ENCODE assay signal across 20 mouse cellular contexts in genomic region chr12:13167116-13167515, GRCm38 (mm10).
A peak's percentile ranks its signal among the peaks of the same experiment; 100 is the strongest.
DNase-seq lines count a peak whose midpoint lies in the region; ATAC-seq and TF ChIP-seq lines count a peak whose summit lies in the region.
"Had no signal": no experiment of that assay in that cellular context is flagged by ENCODE, and none has a peak within 500 bp of the region (broad histone marks: within the 10 kb centered on the region; RNA-seq: fewer than 3 reads in every experiment).

No protein-coding gene starts in this region.

- ATAC-seq in hindbrain, embryonic 16.5 days: peak; percentile 40; the same call in 1 of the 2 replicates
- no peak for ATAC-seq in hindbrain, embryonic 13.5 days (ENCODE audit: low FRiP score)
- ATAC-seq in liver, postnatal 0 days: no peak
- no peak for ATAC-seq in forebrain, embryonic 11.5 days (replicated peaks; ENCODE audit: low FRiP score)
- ATAC-seq: intestine, postnatal 0 days; midbrain, embryonic 15.5 days had no signal

- H3K9me3 ChIP-seq in hindbrain, embryonic 16.5 days (ENCODE audit: control insufficient read depth, low read length): no peaks in the 10 kb centered on the region
- H3K9me3 ChIP-seq in hindbrain, embryonic 13.5 days: no peaks in the 10 kb centered on the region
- H3K9me3 ChIP-seq in liver, postnatal 0 days (ENCODE audit: low read length): no peaks in the 10 kb centered on the region
- H3K9me3 ChIP-seq in forebrain, embryonic 11.5 days (ENCODE audit: control insufficient read depth, low read length): no peaks in the 10 kb centered on the region
- H3K9me3 ChIP-seq: embryonic facial prominence, embryonic 15.5 days; forebrain, embryonic 10.5 days; limb, embryonic 12.5 days; liver, embryonic 13.5 days; midbrain, embryonic 15.5 days had no signal

- WGBS in hindbrain, embryonic 16.5 days: 76% methylated on average over 5 of the region's 5 CpGs
- 73% methylated on average over 5 of the region's 5 CpGs for WGBS in hindbrain, embryonic 13.5 days
- 43% methylated on average over 5 of the region's 5 CpGs for WGBS in olfactory bulb, adult 2 months
- 75% methylated on average over 5 of the region's 5 CpGs for WGBS in liver, postnatal 0 days (ENCODE audit: insufficient replicate concordance)
- WGBS in forebrain, embryonic 11.5 days: 86% methylated on average over 5 of the region's 5 CpGs

- TF ChIP-seq EP300 in liver, postnatal 0 days (IDR thresholded peaks at IDR 0.05; ENCODE audit: low read depth): no peak

- TF ChIP-seq POLR2A in olfactory bulb, adult 2 months (IDR thresholded peaks at IDR 0.05; ENCODE audit: insufficient read depth, low read depth, low read length): no peak

- H3K4me1 ChIP-seq in hindbrain, embryonic 16.5 days (ENCODE audit: control insufficient read depth, insufficient read depth, low read depth, low read length): no peaks in the 10 kb centered on the region
- H3K4me1 ChIP-seq in hindbrain, embryonic 13.5 days (replicated peaks): no peaks in the 10 kb centered on the region
- H3K4me1 ChIP-seq in olfactory bulb, adult 2 months (ENCODE audit: control insufficient read depth, insufficient read depth, low read length): peaks cover 2% of the 10 kb centered on the region; the same call in 1 of the 2 replicates
- no peaks in the 10 kb centered on the region for H3K4me1 ChIP-seq in liver, postnatal 0 days (ENCODE audit: insufficient read depth)
- H3K4me1 ChIP-seq in forebrain, embryonic 11.5 days (replicated peaks; ENCODE audit: control insufficient read depth, insufficient read depth, low read length): no peaks in the 10 kb centered on the region
- H3K4me1 ChIP-seq: embryonic facial prominence, embryonic 15.5 days; forebrain, embryonic 10.5 days; limb, embryonic 12.5 days; liver, embryonic 13.5 days; midbrain, embryonic 15.5 days had no signal

- no peak overlapping the region for H3K9ac ChIP-seq in hindbrain, embryonic 16.5 days (ENCODE audit: low read depth, low read length)
- no peak overlapping the region for H3K9ac ChIP-seq in hindbrain, embryonic 13.5 days
- H3K9ac ChIP-seq in liver, postnatal 0 days (replicated peaks): no peak overlapping the region
- no peak overlapping the region for H3K9ac ChIP-seq in forebrain, embryonic 11.5 days (ENCODE audit: low read length)
- H3K9ac ChIP-seq: embryonic facial prominence, embryonic 15.5 days; limb, embryonic 12.5 days; liver, embryonic 13.5 days; midbrain, embryonic 15.5 days had no signal

- no peak overlapping the region for H3K4me3 ChIP-seq in hindbrain, embryonic 16.5 days (ENCODE audit: low read length)
- no peak overlapping the region for H3K4me3 ChIP-seq in hindbrain, embryonic 13.5 days
- H3K4me3 ChIP-seq in left cerebral cortex, adult 2 months: no peak overlapping the region
- no peak overlapping the region for H3K4me3 ChIP-seq in olfactory bulb, adult 2 months (ENCODE audit: insufficient read depth, low read depth, low read length)
- H3K4me3 ChIP-seq in liver, postnatal 0 days (ENCODE audit: low read depth, low read length): no peak overlapping the region
- H3K4me3 ChIP-seq in forebrain, embryonic 11.5 days (ENCODE audit: low read depth, low read length): no peak overlapping the region
- H3K4me3 ChIP-seq: embryonic facial prominence, embryonic 15.5 days; forebrain, embryonic 10.5 days; heart, adult 2 months; limb, embryonic 12.5 days; liver, embryonic 13.5 days; midbrain, embryonic 15.5 days had no signal

- H3K4me2 ChIP-seq in hindbrain, embryonic 16.5 days (ENCODE audit: low read length): no peak overlapping the region
- no peak overlapping the region for H3K4me2 ChIP-seq in hindbrain, embryonic 13.5 days
- H3K4me2 ChIP-seq in liver, postnatal 0 days (ENCODE audit: low read depth, low read length): no peak overlapping the region
- no peak overlapping the region for H3K4me2 ChIP-seq in forebrain, embryonic 11.5 days (ENCODE audit: low read depth, low read length, severe bottlenecking)
- H3K4me2 ChIP-seq: embryonic facial prominence, embryonic 15.5 days; limb, embryonic 12.5 days; liver, embryonic 13.5 days; midbrain, embryonic 15.5 days had no signal

- intact Hi-C loops in left cerebral cortex, postnatal 10 days (cut with DNase I): no loop called here
- intact Hi-C loops in left cerebral cortex, adult 2 months (cut with DNase I): loop anchor here (2.0 kb wide), 1 partner anchor 44 kb away; no protein-coding TSS in a partner anchor

- TF ChIP-seq CTCF in left cerebral cortex, adult 2 months (IDR thresholded peaks at IDR 0.05): no peak
- no peak for TF ChIP-seq CTCF in olfactory bulb, adult 2 months (IDR thresholded peaks at IDR 0.05; ENCODE audit: insufficient read depth, low read depth, low read length)
- no peak for TF ChIP-seq CTCF in liver, postnatal 0 days (IDR thresholded peaks at IDR 0.05; ENCODE audit: low read depth)

- no peaks in the 10 kb centered on the region for H3K36me3 ChIP-seq in hindbrain, embryonic 16.5 days (ENCODE audit: control insufficient read depth, insufficient read depth, low read length)
- no peaks in the 10 kb centered on the region for H3K36me3 ChIP-seq in hindbrain, embryonic 13.5 days
- no peaks in the 10 kb centered on the region for H3K36me3 ChIP-seq in liver, postnatal 0 days (replicated peaks; ENCODE audit: insufficient read depth, low read length)
- no peaks in the 10 kb centered on the region for H3K36me3 ChIP-seq in forebrain, embryonic 11.5 days (ENCODE audit: control insufficient read depth, insufficient read depth, low read length)
- H3K36me3 ChIP-seq: embryonic facial prominence, embryonic 15.5 days; forebrain, embryonic 10.5 days; limb, embryonic 12.5 days; liver, embryonic 13.5 days; midbrain, embryonic 15.5 days had no signal

- H3K27ac ChIP-seq in hindbrain, embryonic 16.5 days (ENCODE audit: low read depth, low read length): no peak overlapping the region
- H3K27ac ChIP-seq in hindbrain, embryonic 13.5 days: no peak overlapping the region
- no peak overlapping the region for H3K27ac ChIP-seq in left cerebral cortex, adult 2 months
- 0 out of 2 replicates have a peak overlapping the region, but pooled peaks have one; percentile 17 for H3K27ac ChIP-seq in olfactory bulb, adult 2 months (ENCODE audit: insufficient read depth, low read depth, low read length)
- H3K27ac ChIP-seq in liver, postnatal 0 days (ENCODE audit: low read depth): no peak overlapping the region
- H3K27ac ChIP-seq in forebrain, embryonic 11.5 days (ENCODE audit: low read depth, low read length): no peak overlapping the region
- H3K27ac ChIP-seq: embryonic facial prominence, embryonic 15.5 days; forebrain, embryonic 10.5 days; heart, adult 2 months; limb, embryonic 12.5 days; liver, embryonic 13.5 days; midbrain, embryonic 15.5 days had no signal

- DNase-seq in left cerebral cortex, adult 11 months (ENCODE audit: low spot score): peak; percentile 49
- no peak for DNase-seq in left cerebral cortex, postnatal 10 days (ENCODE audit: extremely low spot score in 1 of 2, low spot score in 2 of 2)
- peak; percentile 56 to 69 for DNase-seq in left cerebral cortex, adult 2 months (ENCODE audit: extremely low spot score in 1 of 2, low spot score in 2 of 2)
- no peak for DNase-seq in liver, postnatal 0 days
- no peak for DNase-seq in forebrain, embryonic 11.5 days (ENCODE audit: low spot score)
- DNase-seq: adrenal gland, postnatal 25 days; cerebellum, postnatal 10 days; embryo, embryonic 11 days; heart, adult 2 months; kidney, postnatal 14 days; liver, embryonic 13.5 days; thymus, postnatal 4 days had no signal

- no peaks in the 10 kb centered on the region for H3K27me3 ChIP-seq in hindbrain, embryonic 16.5 days (replicated peaks; ENCODE audit: control insufficient read depth, insufficient read depth, low read length)
- H3K27me3 ChIP-seq in hindbrain, embryonic 13.5 days: no peaks in the 10 kb centered on the region
- H3K27me3 ChIP-seq in liver, postnatal 0 days (ENCODE audit: insufficient read depth, low read length): no peaks in the 10 kb centered on the region
- no peaks in the 10 kb centered on the region for H3K27me3 ChIP-seq in forebrain, embryonic 11.5 days (ENCODE audit: control insufficient read depth, insufficient read depth, low read length)
- H3K27me3 ChIP-seq: embryonic facial prominence, embryonic 15.5 days; liver, embryonic 13.5 days; midbrain, embryonic 15.5 days had no signal

Comparison
In these comparisons a context has a peak if more than half of its experiments do, and no peak if none do; other contexts are left out.
1. DNase-seq: peak in left cerebral cortex, adult 11 months (single experiment) and left cerebral cortex, adult 2 months (2 of 2); none in left cerebral cortex, postnatal 10 days (0 of 2), liver, postnatal 0 days (single experiment) and forebrain, embryonic 11.5 days (single experiment).